Mouse (Mus musculus): ENCODE results near the gene Lsm12.
"Not testable (repeated sequence)": the region's sequence is repeated elsewhere in the genome, so short reads cannot be mapped to it uniquely, and the experiment has no call there.

The Lsm12 gene

DNA sequence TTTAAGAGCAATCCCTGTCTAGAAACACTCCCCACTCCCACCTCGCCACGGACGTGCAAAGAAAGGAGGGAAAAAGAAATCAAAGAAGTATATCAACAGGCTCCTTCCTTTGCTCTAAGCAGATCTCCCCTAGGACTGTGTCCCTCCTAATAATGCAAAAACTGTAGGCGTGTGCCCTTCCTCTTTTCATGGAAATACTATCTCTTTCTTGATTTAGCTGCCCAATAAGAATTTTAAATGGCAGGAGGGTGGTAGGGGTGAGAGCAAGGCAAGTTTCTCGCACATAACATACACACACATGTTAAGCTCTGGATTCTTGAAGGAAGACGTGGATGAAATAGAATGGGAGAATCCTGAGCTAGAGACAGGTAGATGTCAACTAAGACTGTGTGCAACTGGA, 3.9 kb upstream of the Lsm12 start:
- in situ Hi-C loops (cut with MboI; ENCODE audit: low sequenced_read_pairs): no loop called here

DNA sequence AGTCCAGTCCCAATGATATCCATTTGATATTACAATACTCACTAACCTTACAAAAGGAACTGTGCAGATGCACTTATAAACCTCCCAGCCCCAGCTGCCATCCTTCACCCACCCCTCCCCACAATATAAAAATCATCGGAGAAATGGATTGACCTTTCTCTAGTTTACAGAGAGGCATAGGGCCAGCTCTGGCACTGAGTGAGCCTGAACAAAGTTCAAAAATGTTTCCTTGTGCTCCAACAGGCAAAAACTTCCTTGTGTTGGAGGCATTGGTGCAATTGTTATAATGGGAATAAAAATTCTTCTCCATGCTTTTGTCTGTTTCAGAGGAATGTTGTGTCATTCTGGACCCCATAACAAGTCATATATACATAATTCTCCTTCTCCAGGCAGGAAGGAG, 1.1 kb upstream of the Lsm12 start:
- in situ Hi-C loops (cut with MboI; ENCODE audit: low sequenced_read_pairs): no loop called here

DNA sequence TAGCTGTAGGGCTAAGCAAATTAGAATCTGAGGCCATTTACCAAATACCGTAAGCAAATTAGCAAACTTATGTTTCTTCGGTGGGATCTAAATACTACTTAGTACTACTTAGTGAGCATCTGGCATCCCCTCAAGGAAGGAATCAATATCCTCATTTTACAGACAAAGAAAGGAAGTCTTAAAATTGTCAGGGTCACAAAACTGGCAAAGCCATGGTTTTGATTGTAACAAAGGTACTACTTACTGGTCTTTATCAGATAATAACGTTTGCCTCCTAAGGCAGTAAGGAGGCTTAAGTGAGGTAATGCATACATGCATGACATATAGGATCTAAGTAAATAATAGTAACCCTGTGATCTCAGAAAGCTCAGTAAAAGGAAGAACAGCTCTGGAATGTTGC, 581 bp upstream of the Lsm12 start:
- in situ Hi-C loops (cut with MboI; ENCODE audit: low sequenced_read_pairs): no loop called here

DNA sequence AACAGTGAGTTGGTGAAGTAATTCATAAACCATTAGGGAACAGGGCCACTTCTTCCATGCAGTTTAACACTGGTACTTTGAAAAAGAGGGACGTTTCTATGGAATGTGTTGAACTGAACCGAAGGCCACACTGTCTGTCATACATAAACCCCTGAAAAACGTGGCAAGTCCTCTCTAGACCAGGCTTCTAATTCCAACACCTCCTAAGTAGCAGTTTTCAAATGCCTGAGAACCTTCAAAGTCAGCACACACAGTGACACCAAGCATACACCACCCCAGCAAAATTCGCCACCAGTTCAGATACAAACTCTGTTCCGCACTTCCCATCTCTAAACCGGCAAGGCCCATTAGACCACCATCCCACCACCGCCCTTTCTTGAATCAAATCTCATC, 847 bp downstream of the Lsm12 start:
- in situ Hi-C loops (cut with MboI; ENCODE audit: low sequenced_read_pairs): no loop called here

DNA sequence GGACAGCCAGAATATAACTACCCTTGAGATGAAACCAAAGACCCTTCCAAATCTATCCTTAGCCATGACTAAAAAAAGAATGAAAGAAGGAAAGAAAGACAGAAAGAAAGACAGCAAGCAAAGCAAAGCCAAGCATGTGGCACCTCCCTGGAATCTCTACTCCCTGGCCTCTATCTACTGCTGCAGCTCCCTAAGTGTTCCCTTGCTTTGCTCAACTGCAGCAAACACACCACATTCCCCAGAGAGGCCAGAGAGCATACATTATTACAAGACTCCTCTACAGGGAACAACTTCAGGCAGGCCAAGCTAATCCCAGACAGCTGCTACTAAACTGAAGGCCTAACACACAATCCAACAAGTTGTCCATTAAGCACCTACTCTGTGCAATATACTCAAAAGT, 5.3 kb downstream of the Lsm12 start:
- in situ Hi-C loops (cut with MboI; ENCODE audit: low sequenced_read_pairs): no loop called here

DNA sequence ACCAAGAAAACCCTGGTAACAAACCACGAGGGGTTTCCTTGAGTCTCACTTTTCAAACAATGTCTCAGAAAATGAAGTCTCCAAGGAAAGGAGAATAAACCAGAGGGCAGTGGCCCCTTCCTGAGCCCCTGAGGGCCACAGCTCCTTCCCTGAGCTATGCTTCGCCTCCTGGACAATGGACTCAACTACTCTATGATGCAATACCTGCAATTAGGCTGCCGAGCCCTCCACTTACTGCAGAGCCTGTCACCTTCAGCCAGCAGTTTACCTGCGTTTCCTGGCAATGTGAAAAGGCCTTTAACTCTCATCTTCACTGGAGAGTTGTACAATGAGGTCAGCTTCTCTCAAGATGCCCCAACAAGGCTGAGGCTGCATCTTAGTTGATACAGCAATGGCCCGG, 16.4 kb downstream of the Lsm12 start:
- in situ Hi-C loops (cut with MboI; ENCODE audit: low sequenced_read_pairs): no loop called here

DNA sequence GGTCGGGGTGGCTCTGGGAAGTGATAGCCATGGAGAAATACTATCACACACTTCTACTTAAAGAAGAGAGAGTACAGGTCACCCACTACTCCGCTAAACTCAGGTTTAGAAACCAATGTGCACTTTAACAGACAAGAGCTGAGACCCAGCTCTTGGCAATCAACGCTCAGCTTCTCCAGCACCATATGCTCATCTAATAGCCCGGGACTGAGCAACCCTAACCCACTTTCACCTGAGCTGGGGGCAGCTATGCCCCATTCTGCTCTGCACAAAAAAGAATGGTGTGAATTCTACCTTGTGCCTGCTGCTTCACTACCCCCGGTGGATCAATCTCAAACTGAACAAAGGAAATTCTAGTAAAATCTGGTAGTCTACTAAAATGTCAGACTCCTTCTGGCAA, 17.6 kb downstream of the Lsm12 start:
- in situ Hi-C loops (cut with MboI; ENCODE audit: low sequenced_read_pairs): no loop called here

DNA sequence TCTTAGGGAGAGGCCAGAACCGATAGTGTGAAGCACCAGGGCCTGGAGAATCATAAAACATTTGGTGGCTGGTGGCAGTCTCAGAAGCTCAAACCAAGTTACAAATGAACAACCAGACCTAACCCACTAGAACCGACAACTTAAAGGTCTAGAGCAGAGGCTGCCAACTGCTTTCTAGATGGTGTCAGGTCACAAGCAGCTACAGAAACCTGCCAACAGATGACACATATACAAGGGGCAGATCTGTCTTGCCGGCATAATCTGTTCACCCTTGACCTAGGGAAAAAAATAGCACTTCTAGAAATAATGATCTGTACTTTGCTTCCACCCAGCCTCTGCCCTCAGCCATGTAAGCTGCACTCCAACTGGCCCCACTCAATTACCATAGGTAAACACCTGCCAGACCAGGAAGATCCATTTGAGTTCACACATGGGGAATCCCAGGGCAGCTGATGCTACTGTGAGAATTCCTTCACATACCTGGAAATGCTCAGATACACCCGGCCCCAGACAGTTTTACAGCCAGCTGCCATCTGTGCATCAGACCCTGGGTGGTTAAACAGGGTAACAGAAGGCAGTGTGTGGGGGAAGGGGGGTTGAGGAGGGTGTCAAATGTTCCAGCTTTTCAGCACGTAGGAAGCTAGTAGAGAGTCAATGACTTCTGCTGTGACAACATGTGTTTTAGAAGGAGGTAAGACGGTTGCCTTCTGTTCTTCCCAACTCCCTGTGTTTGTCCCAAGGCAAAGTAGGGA, 18.9 kb downstream of the Lsm12 start:
- in situ Hi-C loops (cut with MboI; ENCODE audit: low sequenced_read_pairs): no loop called here

DNA sequence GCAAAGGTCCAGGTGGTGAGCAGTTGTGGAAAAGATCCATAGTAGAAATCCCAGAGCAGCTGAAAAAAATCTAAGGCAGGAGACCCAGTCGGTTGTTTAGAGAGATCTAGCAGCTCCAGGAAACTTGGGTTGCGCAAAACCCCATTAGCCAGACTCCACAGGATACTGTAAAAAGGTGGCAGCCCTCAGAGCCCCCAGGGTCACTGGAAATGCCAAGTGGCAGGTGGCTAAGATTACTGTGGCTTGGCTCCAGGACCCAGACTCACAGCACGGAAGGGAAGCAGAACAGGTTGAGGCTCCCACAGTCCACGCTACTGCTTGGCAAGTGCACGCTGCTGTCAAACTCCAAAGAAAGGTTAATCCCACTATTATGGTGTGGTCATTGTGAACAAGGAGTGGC, 25.3 kb downstream of the Lsm12 start:
- in situ Hi-C loops (cut with MboI; ENCODE audit: low sequenced_read_pairs): no loop called here

DNA sequence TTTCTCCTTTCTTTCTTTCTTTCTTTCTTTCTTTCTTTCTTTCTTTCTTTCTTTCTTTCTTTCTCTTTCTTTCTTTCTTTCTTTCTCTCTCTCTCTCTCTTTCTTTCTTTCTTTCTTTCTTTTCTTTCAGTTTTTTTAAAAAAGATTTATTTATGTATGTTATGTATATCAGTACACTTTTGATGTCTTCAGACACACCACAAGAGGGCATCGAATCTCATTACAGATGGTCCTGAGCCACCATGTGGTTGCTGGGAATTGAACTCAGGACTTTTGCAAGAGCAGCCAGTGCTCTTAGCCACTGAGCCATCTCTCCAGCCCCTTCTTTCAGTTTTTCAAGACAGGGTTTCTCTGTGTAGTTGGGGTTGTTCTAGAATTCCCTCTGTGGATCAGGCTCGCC, 27.1 kb downstream of the Lsm12 start:
- in situ Hi-C loops (cut with MboI; ENCODE audit: low sequenced_read_pairs): not testable (repeated sequence)

DNA sequence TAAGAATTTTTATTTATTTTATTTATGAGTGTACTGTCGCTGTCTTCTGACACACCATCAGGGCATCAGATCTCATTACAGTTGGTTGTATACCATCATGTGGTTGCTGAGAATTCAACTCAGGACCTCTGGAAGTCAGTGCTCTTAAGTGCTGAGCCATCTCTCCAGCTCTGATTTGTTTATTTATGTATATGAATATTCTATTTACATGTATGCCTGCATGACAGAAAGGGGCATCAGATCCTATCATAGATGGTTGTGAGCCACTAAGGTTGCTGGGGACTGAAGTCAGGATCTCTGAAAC, 28.4 kb downstream of the Lsm12 start:
- in situ Hi-C loops (cut with MboI; ENCODE audit: low sequenced_read_pairs): no loop called here

DNA sequence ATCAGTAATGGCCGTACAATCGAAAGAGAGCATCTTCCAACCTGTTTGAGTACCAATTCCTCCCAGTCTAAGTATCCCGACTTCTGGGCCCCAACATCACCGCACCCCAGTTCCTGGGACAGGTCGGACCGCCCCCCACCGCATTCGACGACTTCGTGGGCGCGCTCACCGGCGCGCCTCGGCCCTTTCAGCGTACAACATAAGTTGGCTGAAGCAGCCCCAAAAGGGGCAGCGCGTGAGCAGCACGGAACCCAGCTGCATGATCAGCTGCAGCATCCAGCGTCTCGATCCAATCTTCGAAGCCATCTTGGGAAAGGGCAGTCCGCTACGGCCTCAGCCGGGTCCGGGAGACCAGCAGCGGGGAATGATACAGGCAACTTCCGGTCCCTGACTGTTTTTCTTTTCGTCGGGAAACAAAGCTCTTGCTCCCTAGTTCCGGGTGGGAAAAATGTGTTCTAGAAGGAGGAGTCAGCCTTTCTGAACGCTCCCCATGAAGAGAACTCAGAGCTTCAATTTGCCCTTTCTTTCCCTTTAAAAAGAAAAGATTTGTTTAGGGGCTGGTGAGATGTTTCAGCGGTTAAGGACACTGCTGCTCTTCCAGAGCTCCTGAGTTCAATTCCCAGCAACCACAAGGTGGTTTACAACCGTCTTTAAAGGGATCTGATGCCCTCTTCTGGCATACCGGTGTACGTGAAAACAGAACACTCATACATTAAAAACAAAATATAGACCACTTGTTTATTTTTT, 28.9 kb downstream of the Lsm12 start, which contains the start of gene Tmem101:
Gene Tmem101 (minus strand): TSS at position 366 of the 747 bp plus-strand sequence.
- in situ Hi-C loops (cut with MboI; ENCODE audit: low sequenced_read_pairs): no loop called here

DNA sequence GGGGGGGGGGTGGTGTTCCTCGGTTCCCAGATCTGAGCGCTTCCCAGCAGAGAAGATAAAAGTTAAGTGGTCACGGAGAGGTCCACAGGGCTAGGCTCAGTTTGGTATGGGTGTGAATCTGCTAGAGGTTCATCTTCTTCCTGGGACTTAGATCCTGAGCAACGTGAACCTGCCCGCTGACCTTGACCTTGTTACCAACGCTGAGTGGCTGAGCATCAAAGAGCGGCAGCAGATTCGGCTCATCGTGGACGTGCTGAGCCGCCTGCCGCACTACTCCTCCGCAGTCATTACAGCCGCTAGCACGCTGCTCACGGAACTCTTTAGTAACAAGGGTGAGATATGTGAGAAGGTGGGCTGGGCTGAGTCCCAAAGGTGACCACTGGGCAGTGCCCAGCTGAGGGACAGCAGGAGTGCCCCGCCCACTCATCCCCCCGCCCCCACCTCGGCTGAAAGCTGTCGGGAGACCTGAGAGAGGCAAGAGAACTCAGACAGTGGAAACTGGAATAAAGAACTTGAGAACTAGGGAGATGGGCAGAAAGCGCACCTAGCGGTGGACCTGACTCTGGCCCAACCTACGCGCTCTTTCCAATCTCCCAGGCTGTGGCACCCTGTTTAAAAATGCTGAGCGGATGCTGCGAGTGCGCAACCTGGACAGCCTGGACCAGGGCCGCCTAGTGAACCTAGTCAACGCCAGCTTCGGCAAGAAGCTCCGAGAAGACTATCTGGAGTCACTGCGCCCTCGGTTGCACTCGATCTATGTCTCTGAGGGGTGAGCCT, 37.7 kb downstream of the Lsm12 start:
- in situ Hi-C loops (cut with MboI; ENCODE audit: low sequenced_read_pairs): no loop called here

DNA sequence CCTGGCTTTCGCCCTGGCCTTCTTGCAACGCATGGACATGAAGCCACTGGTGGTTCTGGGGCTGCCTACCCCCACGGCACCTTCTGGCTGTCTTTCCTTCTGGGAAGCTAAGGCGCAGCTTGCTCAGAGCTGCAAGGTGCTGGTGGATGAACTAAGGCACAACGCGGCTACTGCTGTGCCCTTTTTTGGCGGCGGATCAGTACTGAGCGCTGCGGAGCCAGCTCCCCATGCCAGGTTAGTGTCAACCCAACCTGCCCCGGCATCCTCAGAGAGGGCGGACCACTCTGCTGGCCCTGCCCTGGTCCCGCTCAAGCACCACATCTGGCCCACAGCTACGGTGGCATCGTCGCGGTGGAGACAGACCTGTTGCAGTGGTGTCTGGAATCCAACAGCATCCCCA, 38.6 kb downstream of the Lsm12 start:
- in situ Hi-C loops (cut with MboI; ENCODE audit: low sequenced_read_pairs): no loop called here

DNA sequence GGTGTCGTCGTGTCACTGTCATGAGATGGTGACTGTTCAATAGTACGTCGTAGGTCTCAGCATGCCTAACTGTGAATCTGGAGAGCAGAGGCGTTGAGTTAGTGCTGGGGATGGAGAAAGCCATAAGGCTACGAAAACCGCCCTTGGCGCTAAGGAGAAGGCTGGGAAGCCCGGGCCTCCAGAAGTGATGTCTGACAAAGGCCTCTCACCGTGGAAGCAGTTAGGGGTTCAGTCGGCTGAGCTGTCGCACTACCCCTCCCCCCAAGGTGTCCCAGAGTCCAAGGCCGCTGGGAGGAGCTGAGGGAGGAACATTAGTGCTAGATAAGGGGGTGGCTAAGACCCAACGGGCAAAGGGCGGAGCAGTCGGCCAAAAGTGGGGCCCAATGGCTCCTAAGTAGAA, 39.1 kb downstream of the Lsm12 start:
- in situ Hi-C loops (cut with MboI; ENCODE audit: low sequenced_read_pairs): no loop called here

DNA sequence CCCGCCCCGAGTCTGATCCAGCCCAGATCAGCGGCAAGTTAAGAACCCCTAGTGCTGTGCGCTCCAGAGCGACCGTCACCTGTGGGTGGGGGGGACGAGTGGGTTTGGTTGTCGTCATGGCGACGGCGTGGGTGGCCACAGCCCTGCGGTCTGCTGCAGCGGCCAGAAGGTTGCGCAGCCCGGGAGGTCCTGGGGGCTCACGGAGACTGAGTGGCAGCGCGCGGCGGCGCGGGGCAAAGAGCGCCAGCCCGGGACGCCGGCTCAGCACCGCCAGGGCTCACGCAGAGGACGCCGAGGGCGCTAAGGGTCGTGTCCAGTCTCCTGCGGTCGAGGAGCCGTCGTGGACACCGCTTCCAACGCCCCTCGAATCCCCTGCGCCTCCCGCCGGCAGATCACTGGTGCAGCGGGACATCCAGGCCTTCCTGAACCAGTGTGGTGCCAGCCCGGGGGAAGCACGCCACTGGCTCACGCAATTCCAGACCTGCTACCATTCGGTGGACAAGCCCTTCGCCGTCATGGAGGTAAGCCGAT, 39.6 kb downstream of the Lsm12 start, which contains the start of gene Nags:
Gene Nags (plus strand): TSS at position 43 of the 531 bp plus-strand sequence.
- in situ Hi-C loops (cut with MboI; ENCODE audit: low sequenced_read_pairs): no loop called here

DNA sequence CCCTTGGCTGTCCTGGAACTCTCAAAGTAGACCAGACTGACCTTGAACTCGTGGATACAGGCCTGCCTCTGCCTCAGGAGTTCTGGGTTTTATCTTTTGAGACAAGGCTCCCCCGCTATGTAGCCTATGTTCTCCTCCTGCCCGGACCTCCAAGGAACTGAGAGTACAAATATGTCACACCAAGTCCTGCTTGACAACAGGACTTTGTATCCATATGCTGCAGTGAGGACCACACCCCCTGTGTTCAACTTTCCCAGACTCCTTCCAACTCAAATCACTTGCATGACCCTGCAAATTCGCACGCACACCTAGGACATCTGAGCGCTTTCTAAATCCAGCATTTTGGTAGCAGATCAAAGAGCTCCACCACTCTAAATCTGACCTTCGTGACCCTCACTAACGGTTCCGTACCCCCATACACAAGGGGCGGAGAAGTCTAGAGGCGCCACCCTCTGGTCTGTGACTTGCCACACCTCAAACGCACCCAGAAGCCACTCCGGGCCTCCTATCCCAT, 40.1 kb downstream of the Lsm12 start:
- in situ Hi-C loops (cut with MboI; ENCODE audit: low sequenced_read_pairs): no loop called here

DNA sequence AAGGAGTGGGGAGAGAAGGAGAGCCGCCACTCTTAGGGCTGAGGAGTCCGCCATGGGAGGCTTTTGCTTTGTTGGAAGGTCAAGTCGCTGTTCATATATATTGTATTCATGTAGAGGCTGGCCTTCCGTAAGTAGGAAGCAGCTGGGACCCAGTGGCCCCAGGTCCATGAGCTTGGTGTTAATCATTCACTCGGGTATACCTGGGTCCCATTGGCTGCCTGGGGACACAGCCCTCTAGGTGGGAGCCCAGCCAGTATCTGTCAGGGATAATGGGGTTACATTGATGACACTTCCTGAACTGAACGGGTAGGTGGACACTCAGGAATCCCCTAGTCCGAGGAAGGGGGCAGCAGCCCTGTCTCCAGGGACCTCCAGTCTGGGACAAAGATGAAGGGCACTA, 42.7 kb downstream of the Lsm12 start:
- in situ Hi-C loops (cut with MboI; ENCODE audit: low sequenced_read_pairs): no loop called here

DNA sequence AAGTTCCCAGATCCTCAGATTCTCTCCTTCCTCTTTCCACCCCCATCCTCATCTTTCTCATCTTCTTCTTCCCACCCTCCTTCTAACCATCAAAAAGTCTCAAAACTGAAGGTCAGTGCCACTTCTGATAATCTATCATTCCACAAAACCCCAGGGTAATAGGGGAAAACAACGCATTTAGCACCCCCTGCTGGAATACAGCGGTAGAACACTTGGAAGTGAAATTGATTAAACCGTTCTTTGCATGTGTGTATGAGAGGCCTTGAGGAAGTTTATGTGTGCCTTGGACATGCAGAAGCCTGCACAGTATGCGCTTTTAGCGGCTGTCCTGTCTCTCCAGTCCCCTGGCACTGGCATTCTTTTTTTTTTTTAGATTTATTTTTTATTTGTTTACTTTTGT, 44.6 kb downstream of the Lsm12 start:
- in situ Hi-C loops (cut with MboI; ENCODE audit: low sequenced_read_pairs): no loop called here

DNA sequence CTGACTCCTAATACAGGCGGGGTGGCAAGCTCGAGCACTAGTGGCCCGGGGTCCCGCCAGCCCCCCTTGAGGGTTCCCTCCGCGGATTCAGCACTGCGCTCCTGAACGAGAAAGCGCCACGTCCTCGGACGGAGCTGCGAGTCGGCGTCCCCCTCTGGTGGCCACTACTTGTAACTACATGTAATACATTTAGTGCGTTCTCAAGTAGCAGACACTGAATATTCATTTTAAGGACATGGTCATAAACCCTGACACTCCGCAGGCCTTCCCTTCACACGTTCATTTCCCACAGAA, 46.7 kb downstream of the Lsm12 start:
- in situ Hi-C loops (cut with MboI; ENCODE audit: low sequenced_read_pairs): loop anchor here (5.0 kb wide), 1 partner anchor 71 kb away; no protein-coding TSS in a partner anchor

DNA sequence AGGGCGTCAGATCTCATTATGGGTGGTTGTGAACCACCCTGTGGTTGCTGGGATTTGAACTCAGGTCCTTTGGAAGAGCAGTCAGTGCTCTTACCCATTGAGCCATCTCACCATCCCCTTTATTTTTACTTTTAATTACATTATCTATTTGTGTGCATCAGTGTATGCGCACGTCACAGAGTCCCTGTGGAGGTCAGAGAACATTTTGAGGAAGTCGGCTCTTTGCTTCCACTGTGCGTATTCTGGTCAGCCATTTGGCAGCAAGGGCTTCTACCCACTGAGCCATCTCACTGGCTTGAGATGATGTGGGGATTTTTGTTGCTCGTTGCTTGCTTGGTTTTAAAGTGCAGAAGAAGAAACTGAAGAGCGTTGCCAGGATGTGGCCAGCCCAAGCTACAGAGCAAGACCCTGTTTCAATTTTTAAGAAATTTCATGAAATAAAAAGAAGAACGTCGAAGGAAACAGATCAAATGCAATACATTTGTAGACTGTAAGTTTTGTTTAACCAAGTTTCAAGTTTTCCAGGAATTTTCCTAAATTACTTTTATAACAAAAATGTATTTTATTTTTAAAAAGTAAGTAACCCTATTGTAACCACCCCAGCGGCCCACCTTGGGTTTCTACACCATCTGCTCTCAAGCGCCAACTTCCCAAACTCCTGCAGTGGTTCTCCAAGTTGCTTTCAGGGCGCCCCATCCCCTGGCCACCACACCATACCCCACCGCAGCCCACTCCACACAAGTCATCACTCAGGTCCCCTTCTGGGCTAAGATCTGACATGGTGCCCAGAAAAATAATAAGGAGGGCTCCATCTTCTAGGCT, 47.3 kb downstream of the Lsm12 start:
- in situ Hi-C loops (cut with MboI; ENCODE audit: low sequenced_read_pairs): loop anchor here (5.0 kb wide), 1 partner anchor 71 kb away; no protein-coding TSS in a partner anchor
